Mouse (Mus musculus) small intestine, adult 2 months (tissue): ENCODE results near the gene Fam13a.

Experiments
- CTCF ChIP-seq: fragments of 200-500 bp; IDR thresholded peaks from 2 replicates; pipeline ENCODE4 v1.5.1; 2012; ENCODE audit warnings: low read depth, mild to moderate bottlenecking, control low read depth, inconsistent platforms, low read length, moderate library complexity, mixed read lengths; ENCODE audit not compliant: insufficient replicate concordance, insufficient read length; ENCODE audit errors: extremely low read depth
- POLR2A ChIP-seq: fragments of 200-500 bp; IDR thresholded peaks from 2 replicates; pipeline ENCODE4 v1.6.1; 2012; ENCODE audit warnings: low read depth, mild to moderate bottlenecking, control low read depth, inconsistent platforms, low read length, moderate library complexity

GRCm38 (mm10) chr6:58964565-58964964, 59.8 kb downstream of the Fam13a start:
- TF ChIP-seq CTCF (no peak), POLR2A (no peak)
